Mouse (Mus musculus) liver, adult 2 months (tissue): ENCODE measurements around the gene a. TPM values are rescaled to one million over a fixed set of nuclear protein-coding genes. Genes with fewer than 3 reads are reported as not detected.

Experiments
- DNase-seq: peaks from one replicate; pipeline ENCODE4 v3.0.0-alpha.2; 2011; ENCODE audit warnings: low read depth, low spot score; ENCODE audit errors: extremely low read depth
- H3K27ac ChIP-seq: fragments of 200-500 bp; replicated peaks from 2 replicates; pipeline ENCODE4 v1.5.1; 2012; ENCODE audit warnings: low read depth, mild to moderate bottlenecking, control low read depth, inconsistent platforms, low read length; ENCODE audit not compliant: insufficient read depth
- H3K27me3 ChIP-seq: fragments of 200-500 bp; 2 replicates; pipeline ENCODE4 v1.6.1; 2012; ENCODE audit warnings: mild to moderate bottlenecking, moderate library complexity, low read length, inconsistent platforms; ENCODE audit not compliant: control insufficient read depth, insufficient read depth
- H3K36me3 ChIP-seq: fragments of 200-500 bp; 2 replicates; pipeline ENCODE4 v1.6.1; 2012; ENCODE audit warnings: low read length, inconsistent platforms; ENCODE audit not compliant: control insufficient read depth, insufficient read depth
- H3K4me1 ChIP-seq: fragments of 200-500 bp; 2 replicates; pipeline ENCODE4 v1.6.1; 2011; ENCODE audit warnings: low read length; ENCODE audit not compliant: control insufficient read depth, insufficient read depth
- H3K4me3 ChIP-seq: fragments of 200-500 bp; 2 replicates; pipeline ENCODE4 v1.5.1; 2011; ENCODE audit warnings: low read depth, mild to moderate bottlenecking, control low read depth, low read length, moderate library complexity; ENCODE audit not compliant: insufficient read depth
- H3K79me2 ChIP-seq: fragments of 200-500 bp; 2 replicates; pipeline ENCODE4 v1.6.1; 2012; ENCODE audit warnings: inconsistent platforms, mild to moderate bottlenecking, low read length, moderate library complexity; ENCODE audit not compliant: control insufficient read depth, insufficient read depth
- H3K9ac ChIP-seq: fragments of 200-500 bp; 2 replicates; pipeline ENCODE4 v1.6.1; 2012; ENCODE audit warnings: low read depth, mild to moderate bottlenecking, control low read depth, inconsistent platforms, low read length
- CTCF ChIP-seq: fragments of 200-500 bp; IDR thresholded peaks from 2 replicates; pipeline ENCODE4 v1.5.1; 2011; ENCODE audit warnings: low read depth, low read length, control low read depth
- POLR2A ChIP-seq: fragments of 200-500 bp; IDR thresholded peaks from 2 replicates; pipeline ENCODE4 v1.6.1; 2011; ENCODE audit warnings: low read length, control low read depth; ENCODE audit not compliant: insufficient read depth; ENCODE audit errors: extremely low read depth
- WGBS: fragments of 180-500 bp; shearing (Covaris S2); methylation state at CpG from one replicate; pipeline ENCODE4 v1.1.7; 2018; 5-methylcytosine and 5-hydroxymethylcytosine counted together
- polyA plus RNA-seq: library from polyadenylated mRNA; depleted of rRNA; stranded (reverse); fragments of >200 nt; gene quantifications from 2 replicates; pipeline ENCODE4 v1.2.3, GENCODE M21; 2012
- total RNA-seq: library from RNA; depleted of rRNA; stranded (reverse); fragments of >200 nt; gene quantifications from 2 replicates; pipeline ENCODE4 v1.2.3, GENCODE M21; 2014

The a gene
- total and polyA plus RNA-seq, 2 experiments, result not detected

DNA sequence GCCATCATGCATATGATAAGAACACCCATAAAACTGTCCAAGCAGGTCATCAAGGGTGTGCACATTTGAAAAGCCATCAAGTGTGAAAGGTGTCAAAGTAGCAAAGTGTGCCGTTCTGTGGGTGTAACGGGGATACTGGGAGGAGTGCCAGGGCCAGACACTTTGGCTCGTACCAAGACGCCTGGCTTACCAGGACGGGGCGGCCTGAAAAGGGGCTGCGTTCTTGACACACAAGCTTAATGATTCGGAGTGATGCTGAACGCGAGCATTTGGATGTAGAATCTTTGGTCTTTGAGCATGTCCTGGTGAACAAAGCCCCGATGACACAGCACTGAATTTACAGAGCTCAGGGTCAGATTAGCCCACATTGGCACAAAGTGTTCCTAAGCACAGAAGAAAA lies 4.4 kb upstream of the a start:
- H3K27ac ChIP-seq, result no peak overlapping the region
- no peaks in the 10 kb centered on the region for H3K4me1 ChIP-seq

DNA sequence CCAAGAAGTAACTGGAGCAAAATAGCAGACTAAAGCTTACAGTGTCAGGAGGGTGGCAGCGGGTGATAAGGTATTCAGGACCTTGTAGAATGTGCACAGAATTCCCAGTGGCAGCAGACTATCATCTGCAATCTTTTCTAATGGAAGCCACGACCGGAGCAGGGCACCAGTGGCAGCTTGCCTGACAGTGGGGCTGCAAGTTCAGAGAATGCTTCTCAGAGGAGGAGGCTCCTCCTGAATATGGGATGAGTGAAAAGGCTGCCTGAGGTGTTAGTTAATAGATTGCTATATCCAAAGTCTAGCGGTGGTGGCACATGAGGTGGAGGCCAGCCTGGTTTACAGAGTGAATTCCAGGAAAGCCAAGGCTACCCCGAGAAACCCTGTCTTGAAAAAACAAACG lies 1.8 kb upstream of the a start:
- no peak for DNase-seq
- peaks cover 17% of the 10 kb centered on the region; the same call in 1 of the 2 replicates for H3K79me2 ChIP-seq
- H3K36me3 ChIP-seq, result no peaks in the 10 kb centered on the region
- no peaks in the 10 kb centered on the region for H3K27me3 ChIP-seq
- 80% methylated on average over 6 of the region's 6 CpGs for WGBS
- TF ChIP-seq CTCF (no peak), POLR2A (no peak)
- H3K4me1 ChIP-seq, result peaks cover 16% of the 10 kb centered on the region
- no peak overlapping the region for H3K27ac ChIP-seq
- H3K9ac ChIP-seq, result no peak overlapping the region
- H3K4me3 ChIP-seq, result no peak overlapping the region

More for the DNA sequence above, 4.4 kb upstream of the a start:
- no peaks in the 10 kb centered on the region for H3K36me3 ChIP-seq
- no peak overlapping the region for H3K4me3 ChIP-seq
- no peak overlapping the region for H3K9ac ChIP-seq
- WGBS, result 89% methylated on average over 11 of the region's 11 CpGs
- H3K79me2 ChIP-seq, result no peaks in the 10 kb centered on the region; the same call in 1 of the 2 replicates
- DNase-seq, result no peak
- no peaks in the 10 kb centered on the region for H3K27me3 ChIP-seq
- TF ChIP-seq CTCF (no peak), POLR2A (no peak)

DNA sequence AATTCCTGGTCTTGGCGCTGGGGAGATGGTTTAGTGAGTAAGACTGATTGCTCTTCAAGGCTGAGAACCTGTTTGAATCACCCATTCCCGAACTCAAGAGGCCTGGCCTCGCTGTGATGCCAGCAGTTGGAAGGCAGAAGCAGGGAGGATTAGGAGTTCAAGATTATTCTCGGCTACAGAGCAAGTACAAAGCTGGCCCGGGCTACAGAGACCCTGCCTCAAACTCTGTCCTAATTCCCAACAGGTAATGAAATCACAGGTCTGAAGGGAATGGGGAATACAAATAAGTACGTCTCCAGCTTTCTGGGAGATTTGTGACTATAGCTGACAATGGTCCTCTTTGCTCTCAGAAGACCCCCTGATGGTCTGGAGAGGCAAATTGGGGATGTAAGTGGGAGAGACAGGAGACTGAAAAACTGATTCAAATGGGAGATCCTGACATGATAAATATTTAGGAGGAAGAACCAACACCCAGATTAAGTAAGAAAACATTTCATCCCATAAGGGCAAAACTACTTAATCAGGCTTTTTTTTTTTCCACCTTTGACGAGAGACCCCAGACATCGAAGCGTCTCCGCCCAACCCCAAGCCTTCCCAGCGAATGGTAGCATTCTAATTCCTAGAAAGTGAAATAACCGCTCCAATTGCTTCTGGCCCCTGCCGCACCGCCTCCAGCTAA lies 1.1 kb upstream of the a start:
- peaks cover 17% of the 10 kb centered on the region; the same call in 1 of the 2 replicates for H3K79me2 ChIP-seq
- DNase-seq, result no peak
- no peak overlapping the region for H3K27ac ChIP-seq
- H3K4me3 ChIP-seq, result peak overlapping the region; percentile 5; the same call in 1 of the 2 replicates
- H3K9ac ChIP-seq, result no peak overlapping the region
- H3K27me3 ChIP-seq, result no peaks in the 10 kb centered on the region
- 17% methylated on average over 14 of the region's 14 CpGs for WGBS
- H3K4me1 ChIP-seq, result peaks cover 17% of the 10 kb centered on the region
- no peaks in the 10 kb centered on the region for H3K36me3 ChIP-seq
- no peak for TF ChIP-seq CTCF
- no peak for TF ChIP-seq POLR2A

DNA sequence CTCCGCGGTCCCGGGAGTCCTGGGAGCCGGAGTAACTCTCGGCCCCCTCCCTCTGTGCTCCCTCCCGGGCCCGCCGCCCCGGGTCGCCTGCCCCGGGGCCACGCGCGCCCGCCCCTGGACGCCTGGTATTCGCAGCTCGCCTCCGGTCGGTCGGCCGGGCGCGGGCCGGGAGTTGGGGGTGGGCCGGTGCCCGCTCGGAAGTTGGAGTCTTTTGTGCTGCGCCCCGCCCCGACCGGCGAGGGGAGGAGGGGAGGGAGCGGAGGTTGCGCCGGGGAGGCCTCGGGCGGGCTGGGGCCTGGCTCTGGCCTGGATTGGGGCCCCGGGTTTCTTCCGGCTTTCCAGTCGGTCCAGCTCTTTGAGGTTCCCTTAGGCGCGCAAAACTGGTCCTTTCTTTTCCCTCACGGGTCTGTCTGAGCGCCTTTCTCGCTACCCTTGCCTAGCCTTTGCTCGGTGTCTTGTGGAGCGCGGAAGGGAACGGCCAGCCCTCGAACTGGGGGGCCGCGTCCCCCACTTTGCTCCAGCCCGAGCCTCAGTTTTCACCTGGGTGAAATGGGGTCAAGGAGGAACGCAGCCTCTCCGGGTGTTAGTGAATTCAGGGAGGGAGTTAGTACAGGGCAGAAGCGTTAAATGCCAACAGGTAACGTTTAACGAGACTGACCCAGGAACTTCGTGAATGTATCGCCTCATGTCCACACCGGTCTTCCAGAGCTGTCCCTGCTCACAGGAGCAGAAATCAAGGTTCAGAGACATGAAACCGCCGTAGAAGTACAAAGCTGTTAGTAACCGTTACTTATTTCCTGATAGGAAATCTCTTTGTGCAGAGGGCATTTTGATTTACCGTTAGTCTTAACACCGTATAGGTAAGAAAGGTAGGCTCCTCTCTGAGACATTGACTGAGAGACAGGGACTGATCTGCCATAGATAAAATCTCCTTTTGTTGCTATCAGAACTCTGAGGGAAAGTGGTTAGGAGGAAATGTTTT lies 750 bp downstream of the a start:
- Histone ChIP-seq H3K79me2 (peaks cover 30% of the 10 kb centered on the region; the same call in 1 of the 2 replicates), H3K9ac (peak overlapping the region; percentile 94), H3K4me1 (peaks cover 22% of the 10 kb centered on the region), H3K4me3 (peak overlapping the region; percentile 80), H3K27me3 (no peaks in the 10 kb centered on the region), H3K27ac (peak overlapping the region; percentile 82), H3K36me3 (no peaks in the 10 kb centered on the region)
- under 1% methylated on average over 67 of the region's 67 CpGs for WGBS
- peak; percentile 58 for DNase-seq
- TF ChIP-seq CTCF, result no peak
- TF ChIP-seq POLR2A, result 0 out of 2 replicates have a peak, but pooled peaks have one; percentile 42

DNA sequence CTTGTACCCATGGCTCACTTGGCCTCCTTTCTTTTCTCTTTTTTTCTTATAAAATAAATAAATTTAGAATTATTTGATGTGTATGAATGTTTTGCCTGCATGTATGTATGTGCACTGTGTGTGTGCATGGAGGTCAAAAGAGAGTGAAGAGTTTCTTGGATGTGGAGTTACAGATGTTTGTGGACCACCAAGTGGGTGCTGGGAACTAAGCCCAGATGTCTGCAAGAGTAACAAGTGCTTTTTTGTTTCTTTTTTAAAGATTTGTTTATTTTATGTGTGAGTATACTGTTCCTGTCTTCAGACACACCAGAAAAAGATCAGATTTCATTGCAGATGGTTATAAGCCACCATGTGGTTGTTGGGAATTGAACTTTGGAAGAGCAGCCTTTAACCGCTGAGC lies 12.2 kb downstream of the a start:
- no peak overlapping the region for H3K9ac ChIP-seq
- WGBS, result 73% methylated on average over 1 of the region's 1 CpGs
- peaks cover 15% of the 10 kb centered on the region for H3K4me1 ChIP-seq
- DNase-seq, result no peak
- H3K79me2 ChIP-seq, result peaks cover 27% of the 10 kb centered on the region; the same call in 1 of the 2 replicates
- H3K4me3 ChIP-seq, result no peak overlapping the region
- H3K27ac ChIP-seq, result no peak overlapping the region
- no peak for TF ChIP-seq CTCF
- TF ChIP-seq POLR2A, result no peak
- H3K36me3 ChIP-seq, result no peaks in the 10 kb centered on the region
- no peaks in the 10 kb centered on the region for H3K27me3 ChIP-seq
